Mouse (Mus musculus): ENCODE results near the gene Anp32e.
"Not testable (repeated sequence)": the region's sequence is repeated elsewhere in the genome, so short reads cannot be mapped to it uniquely, and the experiment has no call there.

Gene Anp32e

DNA sequence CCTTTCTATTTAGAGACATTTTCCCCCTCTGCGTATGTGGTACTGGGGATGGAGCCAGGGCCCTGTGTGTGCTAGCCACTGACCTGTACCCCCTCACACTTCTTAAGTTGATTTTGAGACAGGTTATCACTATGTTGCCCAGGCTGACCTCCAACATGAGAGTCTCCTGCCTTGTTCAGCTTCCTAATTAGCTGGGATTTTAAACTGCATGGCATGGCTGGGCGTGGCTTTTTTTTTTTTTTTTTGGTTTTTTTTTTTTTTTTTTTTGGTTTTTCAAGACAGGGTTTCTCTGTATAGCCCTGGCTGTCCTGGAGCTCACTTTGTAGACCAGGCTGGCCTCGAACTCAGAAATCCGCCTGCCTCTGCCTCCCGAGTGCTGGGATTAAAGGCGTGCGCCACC is 48.5 kb downstream of the Anp32e start:
- not testable (repeated sequence) for DNase-seq

DNA sequence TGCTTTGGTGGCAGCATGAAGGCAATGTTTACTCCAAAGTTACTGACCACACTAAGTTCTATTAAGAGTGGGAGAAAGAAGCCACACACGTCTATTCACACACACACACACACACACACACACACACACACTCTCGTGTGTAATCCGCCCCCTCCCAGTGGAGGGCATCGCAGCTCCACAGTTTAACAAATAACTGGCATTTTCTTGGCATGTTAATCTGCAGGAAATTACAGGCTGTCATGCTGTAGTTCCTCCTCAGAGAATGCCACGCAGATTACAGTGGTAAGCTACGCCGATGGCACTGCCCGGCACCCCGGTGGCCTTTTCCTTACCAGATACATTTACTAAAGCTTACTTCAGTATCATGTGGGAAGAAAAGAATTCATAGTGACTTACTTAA is 49.2 kb downstream of the Anp32e start:
- DNase-seq = no peak

DNA sequence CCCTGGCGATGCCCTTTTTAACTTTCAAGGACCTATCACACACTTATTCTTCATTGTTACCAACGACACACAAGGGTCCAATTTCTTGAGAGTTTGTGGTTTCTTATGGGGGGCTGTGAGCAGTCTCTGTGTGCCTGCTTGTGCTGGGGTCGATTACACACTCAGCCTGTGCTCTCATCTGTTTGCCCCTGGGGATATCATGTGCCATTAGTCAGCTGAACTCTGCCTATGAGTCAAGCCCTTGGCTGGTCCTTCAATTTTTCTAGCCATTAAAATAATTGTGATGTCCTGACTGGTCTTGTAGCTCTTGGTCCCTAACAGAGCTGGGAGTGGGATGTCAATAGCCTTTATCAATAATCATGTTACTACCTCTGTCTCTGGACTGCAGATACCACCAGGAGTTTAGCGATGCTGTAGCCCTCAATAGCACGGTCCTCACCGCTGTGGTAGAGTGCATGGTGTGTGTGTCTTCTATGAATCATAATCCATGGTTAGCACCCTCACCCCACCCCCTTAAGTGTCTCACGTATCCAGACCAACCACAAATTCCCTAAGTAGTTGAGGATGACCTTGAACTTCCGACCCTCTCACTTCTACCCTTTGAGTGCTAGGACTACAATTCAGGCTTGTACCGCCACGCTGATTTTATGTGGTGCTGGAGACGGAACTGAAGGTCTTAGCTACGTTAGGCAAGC is 51.4 kb downstream of the Anp32e start:
- DNase-seq = no peak

GRCm38 (mm10) chr3:95982129-95982528 is 53.1 kb downstream of the Anp32e start:
- no peak for DNase-seq

- no peak for DNase-seq
These were observed 56.4 kb downstream of the Anp32e start for GRCm38 (mm10) chr3:95985209-95986000.

- DNase-seq = peak; percentile 39
These were observed 57.1 kb downstream of the Anp32e start for GRCm38 (mm10) chr3:95986001-95986622.

GRCm38 (mm10) chr3:95986984-95987383 is 57.9 kb downstream of the Anp32e start:
- no peak for DNase-seq

DNA sequence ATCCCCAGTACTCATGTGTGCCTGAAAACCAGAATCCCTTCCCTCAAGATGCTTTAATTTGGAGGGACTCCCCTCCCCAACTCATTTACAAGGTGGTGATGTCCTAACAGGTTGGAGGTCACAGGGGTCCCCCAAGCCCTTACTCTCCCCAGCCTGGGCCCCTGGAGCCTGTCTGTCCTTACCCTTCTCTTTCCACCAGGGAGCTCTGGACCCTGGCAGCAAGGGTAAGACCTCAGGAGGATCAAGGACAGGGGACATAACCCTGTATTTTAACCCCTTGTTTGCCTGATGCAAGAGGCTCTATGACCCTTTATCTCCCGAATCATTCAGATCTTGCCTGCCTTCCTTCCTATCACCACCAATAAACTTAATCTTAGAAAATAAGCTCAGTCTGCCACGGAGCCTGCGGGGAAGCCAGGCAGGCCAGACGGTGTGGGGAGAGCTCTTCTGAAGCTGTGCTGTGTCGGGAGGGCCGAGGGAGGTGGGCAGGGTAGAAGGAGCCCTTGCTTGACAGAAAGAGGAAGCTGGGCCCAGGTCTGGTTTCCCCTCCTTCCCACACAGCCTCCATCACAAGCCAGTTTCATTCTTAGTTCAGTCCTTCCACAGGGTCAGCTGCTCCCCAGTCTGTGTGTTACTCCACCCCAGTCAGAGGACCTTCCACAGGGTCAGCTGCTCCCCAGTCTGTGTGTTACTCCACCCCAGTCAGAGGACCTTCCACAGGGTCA is 58.5 kb downstream of the Anp32e start:
- DNase-seq = no peak

GRCm38 (mm10) chr3:95988138-95988537 is 59.1 kb downstream of the Anp32e start:
- DNase-seq = no peak

- DNase-seq = no peak
These were observed 59.9 kb downstream of the Anp32e start for GRCm38 (mm10) chr3:95988969-95989368.

DNA sequence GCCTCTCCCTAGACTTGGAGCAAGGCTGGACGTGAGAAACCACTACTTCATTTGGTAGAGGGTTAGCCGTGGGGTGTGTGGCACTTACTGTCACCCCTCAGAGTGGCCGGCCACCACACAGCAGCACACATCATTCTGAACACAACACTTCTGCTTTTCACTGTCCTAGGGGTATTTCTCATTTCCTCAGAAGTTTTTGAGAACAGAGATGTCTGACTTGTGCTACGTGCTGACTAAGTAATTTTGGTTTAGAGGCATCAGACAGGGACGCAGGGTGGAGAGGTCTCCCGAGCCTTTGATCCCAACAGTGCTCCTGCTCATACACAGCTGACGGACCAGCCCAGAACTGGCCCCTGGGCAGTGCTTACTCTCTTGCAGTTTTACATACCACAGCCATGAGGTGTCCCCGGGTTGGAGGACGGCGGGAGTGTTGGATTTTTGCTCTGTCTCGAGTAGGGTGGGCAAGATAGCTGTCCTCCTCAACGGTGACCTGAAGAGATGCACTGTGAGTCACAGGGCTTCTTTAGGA is 61.4 kb downstream of the Anp32e start:
- no peak for DNase-seq

DNA sequence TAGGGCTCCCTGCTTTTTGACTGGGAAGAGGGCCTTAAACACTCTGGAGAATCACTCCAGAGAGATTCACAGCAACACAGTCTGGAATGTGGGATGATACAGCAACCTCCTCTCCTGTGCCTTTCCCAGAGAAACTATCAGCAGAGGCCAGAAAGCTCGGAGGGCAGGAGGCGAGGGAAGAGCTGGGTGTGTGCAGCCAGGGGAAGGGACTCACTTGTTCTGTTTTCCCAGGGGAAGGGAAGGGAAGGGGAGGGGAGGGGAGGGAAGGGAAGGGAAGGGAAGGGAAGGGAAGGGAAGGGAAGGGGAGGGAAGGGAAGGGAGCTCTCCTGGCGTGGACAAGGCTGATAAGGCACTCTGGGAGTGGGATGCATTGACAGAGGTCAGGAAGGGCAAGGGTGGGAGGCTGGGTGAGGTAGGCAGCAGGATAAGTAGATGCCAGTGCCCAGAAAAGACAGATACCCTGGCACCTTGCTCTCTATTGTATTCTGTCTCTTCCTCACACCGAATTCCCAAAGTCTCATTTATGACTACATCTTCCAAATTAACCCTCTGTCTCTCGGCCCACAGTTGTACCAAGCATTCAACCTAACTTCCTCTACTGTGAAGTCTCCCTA is 64.1 kb downstream of the Anp32e start:
- no peak for DNase-seq

- no peak for DNase-seq
These were observed 64.8 kb downstream of the Anp32e start for GRCm38 (mm10) chr3:95993881-95994280.

DNA sequence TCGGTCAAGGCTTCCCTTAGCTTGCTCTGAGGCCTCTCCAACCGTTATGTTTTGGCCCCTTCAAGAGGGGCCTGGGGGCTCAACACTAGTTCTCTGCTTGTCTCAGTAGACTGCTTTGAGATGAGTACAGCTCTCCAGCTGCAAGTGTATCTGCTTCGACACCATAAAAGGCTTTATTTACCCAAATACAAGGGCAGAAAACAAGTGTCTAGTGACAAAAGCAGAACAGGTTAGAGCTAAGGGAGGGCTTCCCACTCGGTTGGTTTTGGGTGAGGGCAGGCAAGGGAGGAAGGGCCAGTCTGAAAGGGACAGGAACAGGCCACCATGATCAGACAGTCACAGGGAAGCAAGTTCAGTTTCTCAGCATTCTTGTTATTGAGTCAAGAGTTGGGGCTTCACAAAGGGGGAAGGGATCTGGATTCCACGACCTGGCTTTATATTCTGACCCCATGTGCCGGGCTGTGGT is 65.4 kb downstream of the Anp32e start:
- no peak for DNase-seq

DNA sequence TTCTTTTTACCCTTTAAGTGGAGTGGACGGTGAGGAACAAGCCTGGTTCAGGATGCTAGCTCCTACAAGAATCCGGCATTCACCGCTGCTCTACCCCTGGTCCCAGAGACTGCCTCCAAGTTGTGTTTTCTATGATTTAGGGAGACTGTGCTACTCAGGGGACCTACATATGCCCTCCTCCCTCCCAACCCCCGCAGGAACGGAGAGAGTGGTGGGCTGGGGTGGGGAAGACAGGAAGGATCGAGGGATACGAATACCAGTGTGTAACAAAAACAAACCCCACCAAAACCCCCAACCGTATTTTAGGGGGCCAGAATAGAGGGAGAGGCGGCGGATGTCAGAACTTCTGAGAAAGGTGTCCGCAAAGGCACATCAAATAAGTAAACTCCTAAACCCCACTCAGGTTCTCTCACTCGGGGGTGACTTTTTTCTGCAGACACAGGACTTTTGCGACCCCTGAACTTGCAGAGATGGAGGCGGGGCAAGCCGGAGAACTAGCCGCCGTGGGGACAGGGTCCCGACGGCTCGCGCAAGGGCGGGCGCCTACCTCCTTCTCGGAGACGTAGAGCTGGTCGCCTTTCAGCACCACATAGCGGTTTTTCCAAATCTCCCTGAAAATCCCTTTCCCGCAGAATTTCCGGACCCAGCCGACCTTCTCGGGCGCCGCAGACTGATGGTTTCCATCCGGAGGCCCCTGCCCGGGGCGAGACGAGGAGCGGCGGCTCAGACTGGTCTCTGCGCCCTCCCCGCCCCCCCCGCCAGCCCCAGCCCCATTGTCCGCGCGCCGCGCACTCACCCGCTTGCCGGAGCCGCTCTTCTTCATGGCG is 66.1 kb downstream of the Anp32e start:
- peak; percentile 49 for DNase-seq

GRCm38 (mm10) chr3:95995802-95996428 is 66.9 kb downstream of the Anp32e start, which contains the start of gene Plekho1:
TSS of gene Plekho1 (minus strand) at chr3:95996001.
- peak; percentile 71 for DNase-seq

- no peak for DNase-seq
These were observed 67.5 kb downstream of the Anp32e start for GRCm38 (mm10) chr3:95996451-95997073.
